Mouse (Mus musculus): Measurements from ENCODE around the gene Mybpc3.

DNA sequence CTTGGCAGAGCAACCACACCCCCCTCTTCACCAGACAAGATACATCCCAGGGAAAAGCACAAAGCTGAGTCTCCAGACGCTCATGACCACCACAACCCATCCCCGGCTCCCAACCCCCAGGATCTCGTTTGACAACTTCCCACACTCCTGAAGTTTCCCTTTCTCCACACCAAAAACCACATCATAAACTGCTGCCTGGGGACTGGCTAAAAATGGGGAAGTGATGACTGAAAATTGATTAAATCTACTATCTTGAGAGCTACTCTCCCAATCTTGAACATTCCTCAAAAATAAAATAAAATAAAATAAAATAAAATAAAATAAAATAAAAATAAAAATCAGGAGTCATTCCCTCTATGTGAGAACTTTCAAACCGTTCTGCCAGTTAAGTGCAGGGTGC is 45.0 kb downstream of the Mybpc3 start:
- TF ChIP-seq POLR2A (IDR thresholded peaks at IDR 0.05; ENCODE audit: insufficient read depth, low read length) (no peak), EP300 (IDR thresholded peaks at IDR 0.05; ENCODE audit: insufficient read depth, low read depth, low read length) (no peak), CTCF (IDR thresholded peaks at IDR 0.05; ENCODE audit: low read depth, low read length) (no peak)
